Comparison of ENCODE assay signal across 9 mouse cellular contexts in the genomic region with DNA sequence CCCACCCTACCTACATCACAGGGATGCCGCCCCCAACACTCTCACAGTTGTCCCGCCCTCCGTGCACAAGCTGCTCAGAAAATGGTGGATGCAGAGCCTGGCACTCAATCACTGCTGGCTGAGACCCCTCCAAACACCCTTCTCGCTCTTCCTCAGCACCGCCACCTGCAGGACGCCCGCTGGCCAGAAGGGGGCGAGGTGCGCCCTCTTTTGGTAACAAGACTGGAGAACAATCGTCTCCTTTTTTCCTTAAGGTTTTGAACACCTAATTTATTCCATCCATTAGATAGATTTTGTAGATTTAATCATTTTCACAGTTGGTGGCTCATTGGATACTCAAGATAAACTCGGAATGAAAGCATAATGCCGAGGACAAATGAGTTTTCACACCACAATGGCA. TPM values are rescaled to one million over a fixed set of nuclear protein-coding genes. Genes with fewer than 3 reads are reported as not detected.
DNase-seq lines count a peak whose midpoint lies in the region; ATAC-seq and TF ChIP-seq lines count a peak whose summit lies in the region.
"Had no signal": no experiment of that assay in that cellular context is flagged by ENCODE, and none has a peak within 500 bp of the region (broad histone marks: within the 10 kb centered on the region; RNA-seq: fewer than 3 reads in every experiment).

No protein-coding gene starts in this region.

- WGBS in lung, adult 2 months, result 5% methylated on average over 12 of the region's 12 CpGs

- peak; percentile 61 for ATAC-seq in common myeloid progenitor, adult 5-6 weeks (replicated peaks; ENCODE audit: low read depth, poor library complexity, severe bottlenecking)

- H3K4me3 ChIP-seq in lung, adult 2 months (replicated peaks; ENCODE audit: extremely low read depth, low read depth, low read length), result no peak overlapping the region
- H3K4me3 ChIP-seq: embryonic facial prominence, embryonic 12.5 days had no signal

- peak; percentile 85 for TF ChIP-seq CTCF in lung, adult 2 months (IDR thresholded peaks at IDR 0.05; ENCODE audit: insufficient read depth, low read length)

- peaks cover 7% of the 10 kb centered on the region for H3K4me1 ChIP-seq in lung, adult 2 months (ENCODE audit: control insufficient read depth, insufficient read depth, low read length)

- DNase-seq in 3134 (ENCODE audit: extremely low read depth, insufficient read length, low spot score) (peak; percentile 55), MN1 (ENCODE audit: low spot score) (peak; percentile 52)
- DNase-seq in gastrocnemius, postnatal 25 days, result peak; percentile 54
- DNase-seq in kidney, postnatal 4 days, result peak; percentile 93
- peak; percentile 80 for DNase-seq in lung, adult 2 months
- peak; percentile 79 for DNase-seq in ovary, postnatal 14 days (ENCODE audit: low spot score)
- peak; percentile 89 for DNase-seq in thymus, postnatal 25 days

- TF ChIP-seq POLR2A in lung, adult 2 months (IDR thresholded peaks at IDR 0.05; ENCODE audit: borderline replicate concordance, extremely low read depth, low read depth, low read length), result no peak

RNA-seq across cellular contexts. Expression of a gene that starts 40.7 kb away (rescaled TPM):
- 0.18 TPM in 1 of 2 replicates, not detected in the other for total RNA-seq in common myeloid progenitor, adult 5-6 weeks (2017)
- under 1 TPM; 0.29 to 0.54 TPM for total RNA-seq in gastrocnemius, postnatal 25 days (2021)
- polyA plus RNA-seq in lung, adult 2 months (2012; rRNA removed), result 7.6 and 8.0 TPM in 2 replicates

RNA-seq across cellular contexts. Expression of a gene that starts 49.7 kb away (rescaled TPM):
- 0.19 and 1.1 TPM in 2 replicates for total RNA-seq in common myeloid progenitor, adult 5-6 weeks (2017)
- total RNA-seq in gastrocnemius, postnatal 25 days (2021), result 1 to 10 TPM; 1.6 to 2.7 TPM
- 8.8 and 10.1 TPM in 2 replicates for polyA plus RNA-seq in lung, adult 2 months (2012; rRNA removed)
